Mouse (Mus musculus): ENCODE data around the gene Olfr1501. TPM values are rescaled to one million over a fixed set of nuclear protein-coding genes. Genes with fewer than 3 reads are reported as not detected.
"Not testable (repeated sequence)": the region's sequence is repeated elsewhere in the genome, so short reads cannot be mapped to it uniquely, and the experiment has no call there.

The Olfr1501 gene
- polyA plus RNA-seq, 1 experiment from 2014 or later, result not detected

DNA sequence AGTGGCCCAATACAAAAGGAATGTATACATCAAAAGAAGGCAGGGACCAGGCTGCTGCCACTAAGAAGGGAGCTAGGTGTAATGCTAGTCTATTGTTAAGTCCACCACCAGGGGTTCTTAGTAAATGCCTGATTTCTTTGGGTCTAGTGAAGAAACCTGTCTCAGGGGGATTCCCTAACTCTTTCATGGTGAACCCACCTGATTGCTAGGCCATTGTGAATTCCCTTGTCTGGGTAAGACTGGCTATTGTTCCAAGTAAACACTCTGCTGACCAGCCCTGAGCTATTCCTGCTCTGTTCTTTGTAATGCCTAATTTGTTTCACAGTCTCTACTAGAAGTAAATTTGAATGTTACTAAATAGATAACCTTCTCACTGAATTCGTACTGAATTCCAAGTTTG is 45.0 kb downstream of the Olfr1501 start:
- H3K4me3 ChIP-seq (ENCODE audit: low read depth, low read length); H3K9me3 ChIP-seq (replicated peaks; ENCODE audit: control insufficient read depth, low read length, poor library complexity, severe bottlenecking); H3K27ac ChIP-seq (ENCODE audit: low read length); H3K4me1 ChIP-seq (ENCODE audit: control insufficient read depth, insufficient read depth, low read length); H3K4me2 ChIP-seq (ENCODE audit: low read length); ATAC-seq; H3K27me3 ChIP-seq (ENCODE audit: control insufficient read depth, insufficient read depth, low read depth, low read length); H3K9ac ChIP-seq (ENCODE audit: low read depth, low read length); H3K36me3 ChIP-seq (ENCODE audit: control insufficient read depth, insufficient read depth, low read length): not testable (repeated sequence)
- WGBS, result 74% methylated on average over 1 of the region's 1 CpGs

DNA sequence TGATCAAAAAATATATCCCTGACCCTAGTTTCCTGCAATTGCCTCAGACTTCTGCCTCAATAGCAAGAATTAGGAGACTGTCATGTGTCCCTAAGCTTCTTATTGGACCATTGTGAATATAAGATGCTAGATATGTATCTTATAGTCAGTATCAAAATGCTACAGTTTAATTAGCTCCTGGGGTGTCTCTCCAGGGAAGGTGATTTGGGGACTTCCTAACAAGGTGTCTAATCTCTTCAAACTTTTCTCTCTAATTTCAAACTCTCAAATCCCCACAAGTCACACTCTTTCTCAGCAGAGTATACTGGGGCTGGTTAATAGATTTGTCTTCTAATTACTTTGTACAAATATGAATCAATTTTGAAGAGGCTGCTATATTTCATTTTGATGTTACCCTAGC is 52.4 kb downstream of the Olfr1501 start, which contains the start of gene Olfr1497:
Olfr1497 (minus strand) TSS at position 101 of the 400 bp plus-strand sequence.
- Histone ChIP-seq H3K4me3 (ENCODE audit: low read depth, low read length) (no peak within 1 kb of the TSS), H3K4me1 (ENCODE audit: control insufficient read depth, insufficient read depth, low read length) (no peaks in the 10 kb centered on the region), H3K9me3 (replicated peaks; ENCODE audit: control insufficient read depth, low read length, poor library complexity, severe bottlenecking) (no peaks in the 10 kb centered on the region), H3K27ac (ENCODE audit: low read length) (no peak within 1 kb of the TSS), H3K9ac (ENCODE audit: low read depth, low read length) (no peak within 1 kb of the TSS), H3K36me3 (ENCODE audit: control insufficient read depth, insufficient read depth, low read length) (no peaks in the 10 kb centered on the region), H3K27me3 (ENCODE audit: control insufficient read depth, insufficient read depth, low read depth, low read length) (no peaks in the 10 kb centered on the region), H3K4me2 (ENCODE audit: low read length) (no peak within 1 kb of the TSS)
- no peak for ATAC-seq

Other genes starting within 250 kb of the Olfr1501 start
- gene Olfr1487, start 233.3 kb downstream of the Olfr1501 start, polyA plus RNA-seq (2015; fragmentation: Nextera tagmentation; extraction: Ambion mirVana), result not detected in 2 replicates
- not detected in 2 replicates for gene Olfr1489, start 219.1 kb downstream of the Olfr1501 start, polyA plus RNA-seq (2015; fragmentation: Nextera tagmentation; extraction: Ambion mirVana)
- gene Olfr1490, start 199.6 kb downstream of the Olfr1501 start, polyA plus RNA-seq (2015; fragmentation: Nextera tagmentation; extraction: Ambion mirVana), result not detected in 2 replicates
- gene Olfr1491, start 153.4 kb downstream of the Olfr1501 start, polyA plus RNA-seq (2015; fragmentation: Nextera tagmentation; extraction: Ambion mirVana), result not detected in 2 replicates
- gene Olfr1493-ps1, start 127.4 kb downstream of the Olfr1501 start, polyA plus RNA-seq (2015; fragmentation: Nextera tagmentation; extraction: Ambion mirVana), result not detected in 2 replicates
- gene Olfr1494, start 111.0 kb downstream of the Olfr1501 start, polyA plus RNA-seq (2015; fragmentation: Nextera tagmentation; extraction: Ambion mirVana), result not detected in 2 replicates
- not detected in 2 replicates for gene Olfr1495, start 86.1 kb downstream of the Olfr1501 start, polyA plus RNA-seq (2015; fragmentation: Nextera tagmentation; extraction: Ambion mirVana)
- gene Olfr1496, start 72.8 kb downstream of the Olfr1501 start, polyA plus RNA-seq (2015; fragmentation: Nextera tagmentation; extraction: Ambion mirVana), result not detected in 2 replicates
- gene Olfr1497, start 52.5 kb downstream of the Olfr1501 start, polyA plus RNA-seq (2015; fragmentation: Nextera tagmentation; extraction: Ambion mirVana), result not detected in 2 replicates
- not detected in 2 replicates for gene Olfr1499, start 31.2 kb downstream of the Olfr1501 start, polyA plus RNA-seq (2015; fragmentation: Nextera tagmentation; extraction: Ambion mirVana)
- gene Olfr1500, start 20.2 kb downstream of the Olfr1501 start, polyA plus RNA-seq (2015; fragmentation: Nextera tagmentation; extraction: Ambion mirVana), result not detected in 2 replicates
- not detected in 2 replicates for gene Olfr1502, start 11.1 kb upstream of the Olfr1501 start, polyA plus RNA-seq (2015; fragmentation: Nextera tagmentation; extraction: Ambion mirVana)
- gene Olfr1504, start 47.2 kb upstream of the Olfr1501 start, polyA plus RNA-seq (2015; fragmentation: Nextera tagmentation; extraction: Ambion mirVana), result not detected in 2 replicates
- gene Olfr1505, start 62.8 kb upstream of the Olfr1501 start, polyA plus RNA-seq (2015; fragmentation: Nextera tagmentation; extraction: Ambion mirVana), result not detected in 2 replicates